In genomic region chr13:21933626-21934548, GRCm38 (mm10) we compare ENCODE assay signal across 1 mouse cellular context.
TF ChIP-seq lines count a peak whose summit lies in the region.

No protein-coding gene starts in this region.

TF ChIP-seq in CH12.LX, 34 proteins besides CTCF, POLR2A, EP300 and RAD21 (continued from another document):
- no peak for TF ChIP-seq ZC3H11A (IDR thresholded peaks at IDR 0.05; ENCODE audit: low read depth, low read length)
- peak; percentile 95 for TF ChIP-seq MAFK (IDR thresholded peaks at IDR 0.05; ENCODE audit: insufficient replicate concordance, low read length)
- peak; percentile 12; the same call in 1 of the 2 replicates for TF ChIP-seq MYC (IDR thresholded peaks at IDR 0.05; ENCODE audit: low read depth, low read length)
- TF ChIP-seq UBTF (IDR thresholded peaks at IDR 0.05; ENCODE audit: low read depth, low read length) = peak; percentile 94
